ENCODE assay signal across 8 mouse cellular contexts in genomic region chr9:60895486-60896110, GRCm38 (mm10).
DNase-seq lines count a peak whose midpoint lies in the region; ATAC-seq and TF ChIP-seq lines count a peak whose summit lies in the region.

No protein-coding gene starts in this region.

- no peaks in the 10 kb centered on the region for H3K36me3 ChIP-seq in spleen, adult 2 months (ENCODE audit: control insufficient read depth, insufficient read depth, low read length)
- no peaks in the 10 kb centered on the region for H3K36me3 ChIP-seq in kidney, embryonic 14.5 days (ENCODE audit: control insufficient read depth, insufficient read depth, low read length)
- no peaks in the 10 kb centered on the region for H3K36me3 ChIP-seq in limb, embryonic 12.5 days
- H3K36me3 ChIP-seq in neural tube, embryonic 13.5 days, result no peaks in the 10 kb centered on the region

- no peak overlapping the region for H3K27ac ChIP-seq in spleen, adult 2 months (ENCODE audit: insufficient read depth, low read length)
- no peak overlapping the region for H3K27ac ChIP-seq in cerebellum, adult 2 months (ENCODE audit: insufficient read depth, low read length)
- no peak overlapping the region for H3K27ac ChIP-seq in kidney, embryonic 14.5 days (ENCODE audit: low read depth, low read length)
- no peak overlapping the region for H3K27ac ChIP-seq in limb, embryonic 12.5 days
- H3K27ac ChIP-seq in neural tube, embryonic 13.5 days (replicated peaks), result no peak overlapping the region

- no peak for TF ChIP-seq POLR2A in spleen, adult 2 months (IDR thresholded peaks at IDR 0.05; ENCODE audit: low read depth, low read length)
- no peak for TF ChIP-seq POLR2A in cerebellum, adult 2 months (IDR thresholded peaks at IDR 0.05; ENCODE audit: borderline replicate concordance, insufficient read depth, low read length)

- no peak overlapping the region for H3K4me2 ChIP-seq in kidney, embryonic 14.5 days (replicated peaks; ENCODE audit: low read depth, low read length)
- no peak overlapping the region for H3K4me2 ChIP-seq in limb, embryonic 12.5 days
- H3K4me2 ChIP-seq in neural tube, embryonic 13.5 days, result no peak overlapping the region

- peak in 1 of 2 experiments; percentile 19 for DNase-seq in spleen, adult 2 months (ENCODE audit: low read depth in 1 of 2, low spot score in 2 of 2)
- no peak for DNase-seq in spleen, postnatal 4 days (ENCODE audit: low spot score in 2 of 2)
- DNase-seq in cerebellum, adult 2 months, result peak; percentile 49 to 54
- peak; percentile 70 for DNase-seq in forelimb bud, embryonic 11.5 days (ENCODE audit: low read depth, low spot score)

- WGBS in spleen, adult 2 months, result 37% methylated on average over 8 of the region's 8 CpGs
- 62% methylated on average over 8 of the region's 8 CpGs for WGBS in cerebellum, adult 2 months
- 44% methylated on average over 8 of the region's 8 CpGs for WGBS in kidney, embryonic 14.5 days
- WGBS in limb, embryonic 12.5 days, result 50% methylated on average over 8 of the region's 8 CpGs
- WGBS in neural tube, embryonic 13.5 days, result 59% methylated on average over 8 of the region's 8 CpGs

- no peaks in the 10 kb centered on the region for H3K27me3 ChIP-seq in spleen, adult 2 months (ENCODE audit: control insufficient read depth, insufficient read depth, low read length)
- H3K27me3 ChIP-seq in cerebellum, adult 2 months (ENCODE audit: control insufficient read depth, insufficient read depth, low read length), result no peaks in the 10 kb centered on the region
- no peaks in the 10 kb centered on the region for H3K27me3 ChIP-seq in kidney, embryonic 14.5 days (ENCODE audit: control insufficient read depth, insufficient read depth, low read length)
- H3K27me3 ChIP-seq in limb, embryonic 12.5 days, result peaks cover 20% of the 10 kb centered on the region
- peaks cover 19% of the 10 kb centered on the region for H3K27me3 ChIP-seq in neural tube, embryonic 13.5 days

- H3K4me1 ChIP-seq in spleen, adult 2 months (ENCODE audit: control insufficient read depth, insufficient read depth, insufficient read length), result peaks cover 7% of the 10 kb centered on the region; the same call in 1 of the 2 replicates
- no peaks in the 10 kb centered on the region for H3K4me1 ChIP-seq in cerebellum, adult 2 months (ENCODE audit: control insufficient read depth, insufficient read depth, low read length)
- no peaks in the 10 kb centered on the region for H3K4me1 ChIP-seq in kidney, embryonic 14.5 days (ENCODE audit: control insufficient read depth, insufficient read depth, low read length)
- H3K4me1 ChIP-seq in limb, embryonic 12.5 days (replicated peaks), result peaks cover 18% of the 10 kb centered on the region
- peaks cover 24% of the 10 kb centered on the region for H3K4me1 ChIP-seq in neural tube, embryonic 13.5 days (replicated peaks)

- no peaks in the 10 kb centered on the region for H3K9me3 ChIP-seq in kidney, embryonic 14.5 days (ENCODE audit: control insufficient read depth, low read length)
- H3K9me3 ChIP-seq in limb, embryonic 12.5 days, result no peaks in the 10 kb centered on the region
- H3K9me3 ChIP-seq in neural tube, embryonic 13.5 days, result no peaks in the 10 kb centered on the region

- H3K4me3 ChIP-seq in spleen, adult 2 months (ENCODE audit: extremely low read depth, insufficient read depth, insufficient read length), result no peak overlapping the region
- H3K4me3 ChIP-seq in cerebellum, adult 2 months (replicated peaks; ENCODE audit: insufficient read depth, low read depth, low read length), result no peak overlapping the region
- no peak overlapping the region for H3K4me3 ChIP-seq in kidney, embryonic 14.5 days (ENCODE audit: low read length)
- H3K4me3 ChIP-seq in limb, embryonic 12.5 days (replicated peaks), result no peak overlapping the region
- no peak overlapping the region for H3K4me3 ChIP-seq in neural tube, embryonic 13.5 days

- H3K9ac ChIP-seq in kidney, embryonic 14.5 days (ENCODE audit: low read depth, low read length), result no peak overlapping the region
- no peak overlapping the region for H3K9ac ChIP-seq in limb, embryonic 12.5 days (replicated peaks)
- H3K9ac ChIP-seq in neural tube, embryonic 13.5 days, result no peak overlapping the region

- peak; percentile 36; the same call in 1 of the 2 replicates for TF ChIP-seq CTCF in spleen, adult 2 months (IDR thresholded peaks at IDR 0.05; ENCODE audit: extremely low read depth, insufficient read depth, insufficient read length, insufficient replicate concordance)
- TF ChIP-seq CTCF in cerebellum, adult 2 months (IDR thresholded peaks at IDR 0.05; ENCODE audit: borderline replicate concordance, insufficient read depth, low read depth, low read length), result peak; percentile 91

- ATAC-seq in kidney, embryonic 14.5 days (ENCODE audit: low FRiP score, low TSS enrichment), result peak; percentile 55; the same call in 1 of the 2 replicates
- peak; percentile 68; the same call in 1 of the 2 replicates for ATAC-seq in limb, embryonic 12.5 days (ENCODE audit: insufficient number of reproducible peaks, insufficient read depth, low FRiP score, low TSS enrichment, low read depth)
- ATAC-seq in neural tube, embryonic 13.5 days (ENCODE audit: low read depth), result peak; percentile 86
- no peak for ATAC-seq in erythroid progenitor cell, adult 5-6 weeks (replicated peaks; ENCODE audit: low FRiP score, poor library complexity, severe bottlenecking)

Comparison
In these comparisons a context has a peak if more than half of its experiments do, and no peak if none do; other contexts are left out.
1. DNase-seq: peak in cerebellum, adult 2 months (2 of 2) and forelimb bud, embryonic 11.5 days (single experiment); none in spleen, postnatal 4 days (0 of 2).